Mouse (Mus musculus) hindbrain, embryonic 10.5 days (tissue): ENCODE measurements around the gene Emg1. TPM values are rescaled to one million over a fixed set of nuclear protein-coding genes. Genes with fewer than 3 reads are reported as not detected.

Experiments used
- DNase-seq: peaks from one replicate; pipeline ENCODE4 v3.0.0-alpha.2; 2017; ENCODE audit warnings: low spot score
- H3K27ac ChIP-seq: fragments of 300-500 bp; sonication (generic); 2 replicates; pipeline ENCODE4 v1.5.1; 2016; ENCODE audit warnings: mild to moderate bottlenecking, moderate library complexity
- H3K27me3 ChIP-seq: fragments of 300-500 bp; sonication (generic); 2 replicates; pipeline ENCODE4 v1.6.1; 2016; ENCODE audit warnings: mild to moderate bottlenecking; ENCODE audit not compliant: poor library complexity, insufficient read depth, severe bottlenecking
- H3K36me3 ChIP-seq: fragments of 300-500 bp; sonication (generic); 2 replicates; pipeline ENCODE4 v1.6.1; 2016; ENCODE audit warnings: mild to moderate bottlenecking, moderate library complexity
- H3K4me1 ChIP-seq: fragments of 300-500 bp; sonication (generic); replicated peaks from 2 replicates; pipeline ENCODE4 v1.6.1; 2016; ENCODE audit warnings: mild to moderate bottlenecking
- H3K4me3 ChIP-seq: fragments of 300-500 bp; sonication (generic); 2 replicates; pipeline ENCODE4 v1.5.1; 2016; ENCODE audit warnings: mild to moderate bottlenecking, moderate library complexity
- H3K9me3 ChIP-seq: fragments of 300-500 bp; sonication (generic); 2 replicates; pipeline ENCODE4 v1.6.1; 2016; ENCODE audit warnings: mild to moderate bottlenecking, moderate library complexity
- WGBS: fragments of 180-500 bp; shearing (Covaris S2); methylation state at CpG from one replicate; pipeline ENCODE4 v1.1.7; 2016; 5-methylcytosine and 5-hydroxymethylcytosine counted together
- polyA plus RNA-seq: library from polyadenylated mRNA; unstranded; fragments of >200 nt; fragmentation: Nextera tagmentation; extraction: Ambion mirVana; gene quantifications from 2 replicates; pipeline ENCODE4 v1.2.1, GENCODE M21; 2016

Gene Emg1
- polyA plus RNA-seq, 1 experiment from 2014 or later: 215 TPM

GRCm38 (mm10) chr6:124679486-124679885, 32.5 kb downstream of the Emg1 start:
- no peak for DNase-seq
- H3K9me3 ChIP-seq: no peaks in the 10 kb centered on the region
- 93% methylated on average over 3 of the region's 3 CpGs for WGBS
- H3K4me3 ChIP-seq: no peak overlapping the region
- H3K4me1 ChIP-seq: no peaks in the 10 kb centered on the region
- no peak overlapping the region for H3K27ac ChIP-seq
- peaks cover 4% of the 10 kb centered on the region for H3K36me3 ChIP-seq
- no peaks in the 10 kb centered on the region for H3K27me3 ChIP-seq

DNA sequence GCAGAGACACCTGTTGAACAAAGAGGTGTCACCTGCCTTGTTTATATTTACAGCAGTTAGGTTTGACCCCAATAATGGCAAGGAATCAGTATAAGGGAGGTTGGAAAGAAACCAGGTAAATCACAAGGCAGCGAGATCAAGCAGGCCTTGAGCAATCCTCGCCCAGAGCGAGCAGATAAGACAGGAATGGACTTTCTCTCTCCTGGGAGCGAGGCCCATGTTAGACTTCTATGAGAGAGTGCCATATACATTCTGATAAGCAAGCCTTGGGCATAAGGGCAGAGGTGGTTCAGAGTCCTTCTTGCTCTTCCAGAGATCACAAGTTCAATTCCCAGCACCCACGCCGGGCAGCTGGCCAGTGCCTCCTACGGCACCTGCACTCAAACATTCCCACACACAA, 33.2 kb downstream of the Emg1 start:
- Histone ChIP-seq H3K4me3 (no peak overlapping the region), H3K9me3 (no peaks in the 10 kb centered on the region), H3K27me3 (no peaks in the 10 kb centered on the region), H3K4me1 (no peaks in the 10 kb centered on the region), H3K36me3 (peaks cover 9% of the 10 kb centered on the region), H3K27ac (no peak overlapping the region)
- WGBS: 93% methylated on average over 7 of the region's 7 CpGs
- DNase-seq: no peak

- Histone ChIP-seq H3K27ac (no peak overlapping the region), H3K36me3 (peaks cover 9% of the 10 kb centered on the region), H3K4me3 (no peak overlapping the region), H3K4me1 (peaks cover 7% of the 10 kb centered on the region; the same call in 1 of the 2 replicates), H3K27me3 (no peaks in the 10 kb centered on the region), H3K9me3 (no peaks in the 10 kb centered on the region)
- no peak for DNase-seq
- 94% methylated on average over 6 of the region's 6 CpGs for WGBS
Measured at GRCm38 (mm10) chr6:124676171-124676570, 35.8 kb downstream of the Emg1 start.

DNA sequence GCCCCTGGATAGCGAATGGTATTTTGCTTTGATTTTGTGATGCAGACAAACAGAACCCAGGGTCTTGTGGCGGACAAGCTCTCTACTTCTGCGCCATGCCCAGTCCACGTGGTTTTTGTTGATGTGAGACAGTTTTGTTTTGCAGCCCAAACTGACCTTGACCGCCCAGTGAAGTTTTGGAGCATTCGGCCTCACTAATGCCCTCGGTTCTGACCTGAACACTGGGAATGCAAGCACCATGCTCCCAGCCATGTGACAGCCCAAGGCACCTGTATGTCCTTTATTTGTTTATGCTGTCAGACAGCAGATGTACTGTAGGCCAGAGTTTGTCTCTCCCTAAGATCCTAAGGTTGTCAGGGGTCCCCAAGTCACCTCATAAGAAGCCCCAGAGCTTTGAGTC, 37.4 kb downstream of the Emg1 start:
- H3K36me3 ChIP-seq: peaks cover 9% of the 10 kb centered on the region
- H3K4me1 ChIP-seq: peaks cover 7% of the 10 kb centered on the region; the same call in 1 of the 2 replicates
- WGBS: 95% methylated on average over 7 of the region's 7 CpGs
- H3K27ac ChIP-seq: no peak overlapping the region
- no peaks in the 10 kb centered on the region for H3K27me3 ChIP-seq
- H3K9me3 ChIP-seq: no peaks in the 10 kb centered on the region
- no peak for DNase-seq
- H3K4me3 ChIP-seq: no peak overlapping the region

GRCm38 (mm10) chr6:124673619-124674018, 38.4 kb downstream of the Emg1 start:
- Histone ChIP-seq H3K9me3 (no peaks in the 10 kb centered on the region), H3K36me3 (peaks cover 9% of the 10 kb centered on the region), H3K27ac (no peak overlapping the region), H3K4me1 (peaks cover 7% of the 10 kb centered on the region; the same call in 1 of the 2 replicates), H3K27me3 (no peaks in the 10 kb centered on the region), H3K4me3 (no peak overlapping the region)
- 91% methylated on average over 9 of the region's 9 CpGs for WGBS
- DNase-seq: no peak

GRCm38 (mm10) chr6:124672100-124672499, 39.9 kb downstream of the Emg1 start:
- peaks cover 7% of the 10 kb centered on the region; the same call in 1 of the 2 replicates for H3K4me1 ChIP-seq
- H3K27ac ChIP-seq: no peak overlapping the region
- H3K36me3 ChIP-seq: peaks cover 9% of the 10 kb centered on the region
- DNase-seq: no peak
- 79% methylated on average over 6 of the region's 6 CpGs for WGBS
- H3K27me3 ChIP-seq: no peaks in the 10 kb centered on the region
- no peaks in the 10 kb centered on the region for H3K9me3 ChIP-seq
- H3K4me3 ChIP-seq: no peak overlapping the region

GRCm38 (mm10) chr6:124670281-124670900, 41.6 kb downstream of the Emg1 start:
- DNase-seq: no peak
- no peaks in the 10 kb centered on the region for H3K9me3 ChIP-seq
- H3K4me3 ChIP-seq: no peak overlapping the region
- 94% methylated on average over 7 of the region's 7 CpGs for WGBS
- H3K27ac ChIP-seq: no peak overlapping the region
- H3K27me3 ChIP-seq: no peaks in the 10 kb centered on the region
- peaks cover 7% of the 10 kb centered on the region; the same call in 1 of the 2 replicates for H3K4me1 ChIP-seq
- H3K36me3 ChIP-seq: peaks cover 9% of the 10 kb centered on the region

GRCm38 (mm10) chr6:124669234-124669859, 42.6 kb downstream of the Emg1 start:
- Histone ChIP-seq H3K27ac (no peak overlapping the region), H3K4me1 (peaks cover 7% of the 10 kb centered on the region; the same call in 1 of the 2 replicates), H3K27me3 (no peaks in the 10 kb centered on the region), H3K36me3 (peaks cover 4% of the 10 kb centered on the region), H3K4me3 (no peak overlapping the region), H3K9me3 (no peaks in the 10 kb centered on the region)
- no peak for DNase-seq
- 88% methylated on average over 11 of the region's 11 CpGs for WGBS

GRCm38 (mm10) chr6:124665011-124665410, 47.0 kb downstream of the Emg1 start:
- no peak overlapping the region for H3K27ac ChIP-seq
- H3K4me3 ChIP-seq: no peak overlapping the region
- DNase-seq: no peak
- H3K36me3 ChIP-seq: no peaks in the 10 kb centered on the region
- no peaks in the 10 kb centered on the region for H3K27me3 ChIP-seq
- 94% methylated on average over 10 of the region's 10 CpGs for WGBS
- H3K4me1 ChIP-seq: peaks cover 15% of the 10 kb centered on the region
- H3K9me3 ChIP-seq: no peaks in the 10 kb centered on the region

- peaks cover 15% of the 10 kb centered on the region for H3K4me1 ChIP-seq
- H3K9me3 ChIP-seq: no peaks in the 10 kb centered on the region
- DNase-seq: no peak
- H3K36me3 ChIP-seq: no peaks in the 10 kb centered on the region
- no peaks in the 10 kb centered on the region for H3K27me3 ChIP-seq
- WGBS: 92% methylated on average over 7 of the region's 7 CpGs
- no peak overlapping the region for H3K27ac ChIP-seq
- no peak overlapping the region for H3K4me3 ChIP-seq
Measured at GRCm38 (mm10) chr6:124664256-124664655, 47.7 kb downstream of the Emg1 start.

- H3K36me3 ChIP-seq: no peaks in the 10 kb centered on the region
- WGBS: 22% methylated on average over 13 of the region's 13 CpGs
- H3K4me1 ChIP-seq: peaks cover 15% of the 10 kb centered on the region
- peak overlapping the region; percentile 87 for H3K27ac ChIP-seq
- DNase-seq: no peak
- no peaks in the 10 kb centered on the region for H3K9me3 ChIP-seq
- H3K4me3 ChIP-seq: peak overlapping the region; percentile 63
- no peaks in the 10 kb centered on the region for H3K27me3 ChIP-seq
Measured at GRCm38 (mm10) chr6:124663424-124663795, 48.6 kb downstream of the Emg1 start.

DNA sequence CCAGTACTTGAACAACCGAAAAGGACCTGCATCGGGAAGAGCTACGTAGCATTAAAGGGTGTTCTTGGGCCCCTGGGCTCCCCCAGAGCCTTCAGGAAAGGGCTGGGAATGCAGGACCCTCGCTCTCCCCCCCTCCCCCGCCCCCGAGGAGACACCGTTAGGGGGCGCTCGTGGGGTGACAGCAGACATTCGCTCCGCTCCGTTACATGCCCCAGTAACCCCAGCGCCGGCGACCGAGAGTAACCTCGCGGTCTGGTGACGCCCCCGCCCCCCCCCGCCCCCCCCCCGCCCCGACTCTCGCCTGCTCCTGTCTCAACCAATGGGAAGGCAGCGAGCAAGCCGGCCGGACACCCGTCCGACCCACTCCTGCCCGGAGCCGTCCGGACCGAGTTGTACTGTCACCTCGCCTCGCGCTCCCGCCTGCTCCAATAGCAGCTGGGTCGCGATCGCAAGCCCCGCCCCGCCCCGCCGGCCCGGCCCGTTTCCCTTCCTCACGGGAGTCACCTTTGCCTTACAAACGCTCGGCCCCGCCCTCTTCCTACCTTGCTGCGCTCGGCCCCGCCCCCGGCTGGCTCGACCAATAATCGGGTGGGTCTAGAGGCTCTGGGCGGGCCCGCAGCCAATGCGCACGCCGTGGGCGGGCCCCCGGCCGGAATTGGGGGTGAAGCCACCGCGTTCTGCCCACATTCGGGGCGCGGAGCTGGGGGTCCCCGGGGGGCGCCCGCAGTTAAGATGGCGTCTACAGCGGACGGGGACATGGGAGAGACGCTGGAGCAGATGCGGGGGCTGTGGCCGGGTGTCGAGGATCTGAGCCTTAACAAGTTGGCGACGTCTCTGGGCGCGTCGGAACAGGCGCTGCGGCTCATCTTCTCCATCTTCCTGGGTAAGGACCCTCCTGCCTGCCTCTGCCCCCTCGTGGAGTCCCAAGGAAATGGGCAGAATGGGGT, 49.2 kb downstream of the Emg1 start, which contains the start of gene Lpcat3:
Gene Lpcat3, plus strand, starts transcription at position 551 of the 947 bp plus-strand sequence.
- Histone ChIP-seq H3K9me3 (no peaks in the 10 kb centered on the region), H3K27ac (peak within 1 kb of the TSS; percentile 87), H3K4me1 (peaks cover 15% of the 10 kb centered on the region), H3K36me3 (no peaks in the 10 kb centered on the region), H3K27me3 (no peaks in the 10 kb centered on the region), H3K4me3 (peak within 1 kb of the TSS; percentile 63)
- under 1% methylated on average over 75 of the region's 87 CpGs for WGBS
- peak; percentile 99 for DNase-seq
